Mouse (Mus musculus): ENCODE results near the gene Rnpc3. TPM values are rescaled to one million over a fixed set of nuclear protein-coding genes. Genes with fewer than 3 reads are reported as not detected.
"Not testable (repeated sequence)": the region's sequence is repeated elsewhere in the genome, so short reads cannot be mapped to it uniquely, and the experiment has no call there.

Rnpc3 gene
- polyA plus RNA-seq (2015; fragmentation: Nextera tagmentation; extraction: Ambion mirVana) = 35.4 and 37.3 TPM in 2 replicates

- Histone ChIP-seq H3K4me1 (replicated peaks; ENCODE audit: control insufficient read depth, insufficient read depth, low read length) (peaks cover 5% of the 10 kb centered on the region; the same call in 1 of the 2 replicates), H3K4me2 (ENCODE audit: low read depth, low read length) (peak within 1 kb of the TSS; percentile 81), H3K9me3 (ENCODE audit: control insufficient read depth, low read length) (no peaks in the 10 kb centered on the region), H3K27ac (ENCODE audit: low read length) (peak within 1 kb of the TSS; percentile 100), H3K27me3 (ENCODE audit: control insufficient read depth, insufficient read depth, low read depth, low read length) (no peaks in the 10 kb centered on the region), H3K36me3 (ENCODE audit: control insufficient read depth, insufficient read depth, low read length) (peaks cover 2% of the 10 kb centered on the region; the same call in 1 of the 2 replicates), H3K4me3 (ENCODE audit: low read length) (peak within 1 kb of the TSS; percentile 85), H3K9ac (ENCODE audit: low read length) (peak within 1 kb of the TSS; percentile 94)
- under 1% methylated on average over 67 of the region's 70 CpGs for WGBS
- ATAC-seq (ENCODE audit: low read depth) = peak; percentile 99
Observed at GRCm38 (mm10) chr3:113629606-113630359, at the start of gene Rnpc3. Rnpc3 (minus strand) TSS chr3:113630149.

GRCm38 (mm10) chr3:113656940-113657339 is 27.0 kb upstream of the Rnpc3 start:
- Histone ChIP-seq H3K4me3 (ENCODE audit: low read length) (no peak overlapping the region), H3K36me3 (ENCODE audit: control insufficient read depth, insufficient read depth, low read length) (no peaks in the 10 kb centered on the region), H3K27me3 (ENCODE audit: control insufficient read depth, insufficient read depth, low read depth, low read length) (no peaks in the 10 kb centered on the region), H3K27ac (ENCODE audit: low read length) (no peak overlapping the region), H3K4me2 (ENCODE audit: low read depth, low read length) (no peak overlapping the region), H3K4me1 (replicated peaks; ENCODE audit: control insufficient read depth, insufficient read depth, low read length) (no peaks in the 10 kb centered on the region), H3K9ac (ENCODE audit: low read length) (no peak overlapping the region), H3K9me3 (ENCODE audit: control insufficient read depth, low read length) (no peaks in the 10 kb centered on the region)
- WGBS = 61% methylated on average over 2 of the region's 2 CpGs
- no peak for ATAC-seq (ENCODE audit: low read depth)

GRCm38 (mm10) chr3:113654335-113654734 is 24.4 kb upstream of the Rnpc3 start:
- no peaks in the 10 kb centered on the region for H3K4me1 ChIP-seq (replicated peaks; ENCODE audit: control insufficient read depth, insufficient read depth, low read length)
- 75% methylated on average over 3 of the region's 3 CpGs for WGBS
- no peak for ATAC-seq (ENCODE audit: low read depth)
- H3K36me3 ChIP-seq (ENCODE audit: control insufficient read depth, insufficient read depth, low read length) = no peaks in the 10 kb centered on the region
- no peak overlapping the region for H3K4me3 ChIP-seq (ENCODE audit: low read length)
- no peak overlapping the region for H3K9ac ChIP-seq (ENCODE audit: low read length)
- no peak overlapping the region for H3K27ac ChIP-seq (ENCODE audit: low read length)
- no peaks in the 10 kb centered on the region for H3K27me3 ChIP-seq (ENCODE audit: control insufficient read depth, insufficient read depth, low read depth, low read length)
- H3K9me3 ChIP-seq (ENCODE audit: control insufficient read depth, low read length) = no peaks in the 10 kb centered on the region
- no peak overlapping the region for H3K4me2 ChIP-seq (ENCODE audit: low read depth, low read length)

- H3K36me3 ChIP-seq (ENCODE audit: control insufficient read depth, insufficient read depth, low read length); H3K4me1 ChIP-seq (replicated peaks; ENCODE audit: control insufficient read depth, insufficient read depth, low read length); H3K27ac ChIP-seq (ENCODE audit: low read length); H3K27me3 ChIP-seq (ENCODE audit: control insufficient read depth, insufficient read depth, low read depth, low read length); H3K4me2 ChIP-seq (ENCODE audit: low read depth, low read length); H3K9ac ChIP-seq (ENCODE audit: low read length); H3K4me3 ChIP-seq (ENCODE audit: low read length); ATAC-seq (ENCODE audit: low read depth); H3K9me3 ChIP-seq (ENCODE audit: control insufficient read depth, low read length): not testable (repeated sequence)
- 35% methylated on average over 3 of the region's 3 CpGs for WGBS
Observed at GRCm38 (mm10) chr3:113651386-113651785, 21.4 kb upstream of the Rnpc3 start.

- Histone ChIP-seq H3K27me3 (ENCODE audit: control insufficient read depth, insufficient read depth, low read depth, low read length) (no peaks in the 10 kb centered on the region), H3K27ac (ENCODE audit: low read length) (no peak overlapping the region), H3K9me3 (ENCODE audit: control insufficient read depth, low read length) (no peaks in the 10 kb centered on the region), H3K36me3 (ENCODE audit: control insufficient read depth, insufficient read depth, low read length) (no peaks in the 10 kb centered on the region), H3K4me2 (ENCODE audit: low read depth, low read length) (no peak overlapping the region), H3K9ac (ENCODE audit: low read length) (no peak overlapping the region), H3K4me3 (ENCODE audit: low read length) (no peak overlapping the region), H3K4me1 (replicated peaks; ENCODE audit: control insufficient read depth, insufficient read depth, low read length) (no peaks in the 10 kb centered on the region)
- 69% methylated on average over 1 of the region's 1 CpGs for WGBS
- no peak for ATAC-seq (ENCODE audit: low read depth)
Observed at GRCm38 (mm10) chr3:113639545-113639944, 9.6 kb upstream of the Rnpc3 start.

GRCm38 (mm10) chr3:113634220-113634619 is 4.3 kb upstream of the Rnpc3 start:
- H3K9me3 ChIP-seq (ENCODE audit: control insufficient read depth, low read length) = no peaks in the 10 kb centered on the region
- H3K4me2 ChIP-seq (ENCODE audit: low read depth, low read length) = no peak overlapping the region
- no peak overlapping the region for H3K4me3 ChIP-seq (ENCODE audit: low read length)
- ATAC-seq (ENCODE audit: low read depth) = no peak
- no peak overlapping the region for H3K9ac ChIP-seq (ENCODE audit: low read length)
- no peak overlapping the region for H3K27ac ChIP-seq (ENCODE audit: low read length)
- no peaks in the 10 kb centered on the region for H3K36me3 ChIP-seq (ENCODE audit: control insufficient read depth, insufficient read depth, low read length)
- H3K4me1 ChIP-seq (replicated peaks; ENCODE audit: control insufficient read depth, insufficient read depth, low read length) = peaks cover 5% of the 10 kb centered on the region; the same call in 1 of the 2 replicates
- H3K27me3 ChIP-seq (ENCODE audit: control insufficient read depth, insufficient read depth, low read depth, low read length) = no peaks in the 10 kb centered on the region

GRCm38 (mm10) chr3:113631611-113632010 is 1.7 kb upstream of the Rnpc3 start:
- ATAC-seq (ENCODE audit: low read depth) = no peak
- H3K27me3 ChIP-seq (ENCODE audit: control insufficient read depth, insufficient read depth, low read depth, low read length) = no peaks in the 10 kb centered on the region
- peaks cover 2% of the 10 kb centered on the region; the same call in 1 of the 2 replicates for H3K36me3 ChIP-seq (ENCODE audit: control insufficient read depth, insufficient read depth, low read length)
- H3K9me3 ChIP-seq (ENCODE audit: control insufficient read depth, low read length) = no peaks in the 10 kb centered on the region
- peaks cover 5% of the 10 kb centered on the region; the same call in 1 of the 2 replicates for H3K4me1 ChIP-seq (replicated peaks; ENCODE audit: control insufficient read depth, insufficient read depth, low read length)
- H3K4me3 ChIP-seq (ENCODE audit: low read length) = no peak overlapping the region
- H3K9ac ChIP-seq (ENCODE audit: low read length) = no peak overlapping the region
- no peak overlapping the region for H3K4me2 ChIP-seq (ENCODE audit: low read depth, low read length)
- H3K27ac ChIP-seq (ENCODE audit: low read length) = no peak overlapping the region

GRCm38 (mm10) chr3:113630564-113630963 is 615 bp upstream of the Rnpc3 start:
- Histone ChIP-seq H3K9ac (ENCODE audit: low read length) (peak overlapping the region; percentile 94), H3K9me3 (ENCODE audit: control insufficient read depth, low read length) (no peaks in the 10 kb centered on the region), H3K4me2 (ENCODE audit: low read depth, low read length) (peak overlapping the region; percentile 81), H3K27ac (ENCODE audit: low read length) (peak overlapping the region; percentile 100), H3K36me3 (ENCODE audit: control insufficient read depth, insufficient read depth, low read length) (peaks cover 2% of the 10 kb centered on the region; the same call in 1 of the 2 replicates), H3K4me3 (ENCODE audit: low read length) (peak overlapping the region; percentile 85), H3K27me3 (ENCODE audit: control insufficient read depth, insufficient read depth, low read depth, low read length) (no peaks in the 10 kb centered on the region), H3K4me1 (replicated peaks; ENCODE audit: control insufficient read depth, insufficient read depth, low read length) (peaks cover 5% of the 10 kb centered on the region; the same call in 1 of the 2 replicates)
- ATAC-seq (ENCODE audit: low read depth) = no peak
- WGBS = 3% methylated on average over 13 of the region's 13 CpGs

GRCm38 (mm10) chr3:113606599-113606998 is 23.4 kb downstream of the Rnpc3 start, which contains the start of gene Amy1:
Amy1 (minus strand) TSS chr3:113606699.
- WGBS = 90% methylated on average over 2 of the region's 2 CpGs

More at GRCm38 (mm10) chr3:113606599-113606998, 23.4 kb downstream of the Rnpc3 start, which contains the start of gene Amy1:
- Histone ChIP-seq H3K27ac (ENCODE audit: low read length) (no peak within 1 kb of the TSS), H3K4me1 (replicated peaks; ENCODE audit: control insufficient read depth, insufficient read depth, low read length) (no peaks in the 10 kb centered on the region), H3K27me3 (ENCODE audit: control insufficient read depth, insufficient read depth, low read depth, low read length) (no peaks in the 10 kb centered on the region), H3K4me2 (ENCODE audit: low read depth, low read length) (no peak within 1 kb of the TSS), H3K9ac (ENCODE audit: low read length) (no peak within 1 kb of the TSS), H3K9me3 (ENCODE audit: control insufficient read depth, low read length) (no peaks in the 10 kb centered on the region), H3K4me3 (ENCODE audit: low read length) (no peak within 1 kb of the TSS), H3K36me3 (ENCODE audit: control insufficient read depth, insufficient read depth, low read length) (peaks cover 7% of the 10 kb centered on the region; the same call in 1 of the 2 replicates)
- no peak for ATAC-seq (ENCODE audit: low read depth)

Data from lung, embryonic 16.5 days (tissue).